Mouse (Mus musculus) C2C12 (cell line): ENCODE measurements around the gene Cyp24a1. TPM values are rescaled to one million over a fixed set of nuclear protein-coding genes. Genes with fewer than 3 reads are reported as not detected.
A peak's percentile ranks its signal among the peaks of the same experiment; 100 is the strongest.

ENCODE experiments used
- H3K27me3 ChIP-seq: one replicate; pipeline ENCODE4 v1.6.1; 2011; ENCODE audit not compliant: control insufficient read depth, insufficient read depth, insufficient read length
- H3K36me3 ChIP-seq: one replicate; pipeline ENCODE4 v1.6.1; 2011; ENCODE audit not compliant: control insufficient read depth, insufficient read depth
- H3K4me3 ChIP-seq: one replicate; pipeline ENCODE4 v1.5.1; 2011; ENCODE audit warnings: mild to moderate bottlenecking, control low read depth; ENCODE audit not compliant: poor library complexity, insufficient read depth, severe bottlenecking
- H3K79me2 ChIP-seq: one replicate; pipeline ENCODE4 v1.6.1; 2011; ENCODE audit not compliant: control insufficient read depth, insufficient read depth
- H3K79me3 ChIP-seq: one replicate; pipeline ENCODE4 v1.6.1; 2011; ENCODE audit warnings: low read depth, control low read depth
- H3ac ChIP-seq: one replicate; pipeline ENCODE3; 2011; ENCODE audit warnings: low read depth; ENCODE audit not compliant: control insufficient read depth, insufficient read length
- CEBPB ChIP-seq: IDR thresholded peaks from one replicate; pipeline ENCODE4 v1.6.1; 2011; ENCODE audit warnings: low read depth, mild to moderate bottlenecking, control low read depth, moderate library complexity
- CTCF ChIP-seq: IDR thresholded peaks from one replicate; pipeline ENCODE4 v1.5.1; 2011; ENCODE audit not compliant: control insufficient read depth, insufficient read depth, insufficient read length
- FOSL1 ChIP-seq: IDR thresholded peaks from one replicate; pipeline ENCODE4 v1.8.0; 2011; ENCODE audit warnings: mild to moderate bottlenecking, low read length; ENCODE audit not compliant: poor library complexity, insufficient read depth, severe bottlenecking
- MAX ChIP-seq: IDR thresholded peaks from one replicate; pipeline ENCODE4 v1.6.1; 2011; ENCODE audit warnings: mild to moderate bottlenecking, control low read depth
- MYOD1 ChIP-seq: IDR thresholded peaks from one replicate; pipeline ENCODE4 v1.6.1; 2011; ENCODE audit warnings: low read depth; ENCODE audit not compliant: control insufficient read depth, insufficient read length
- MYOG ChIP-seq: IDR thresholded peaks from one replicate; pipeline ENCODE4 v1.6.1; 2011; ENCODE audit not compliant: control insufficient read depth, insufficient read length; ENCODE audit errors: extremely low read depth
- USF1 ChIP-seq: IDR thresholded peaks from one replicate; pipeline ENCODE4 v1.6.1; 2011; ENCODE audit warnings: low read depth, mild to moderate bottlenecking, control low read depth, moderate library complexity
- polyA plus RNA-seq: library from polyadenylated mRNA; unstranded; fragments of >200 nt; fragmentation: generic; extraction: Trizol; gene quantifications from one replicate; pipeline ENCODE4 v1.2.1, GENCODE M21; 2012; ENCODE audit warnings: missing spikeins

The Cyp24a1 gene
- polyA plus RNA-seq, 1 experiment = not detected

DNA sequence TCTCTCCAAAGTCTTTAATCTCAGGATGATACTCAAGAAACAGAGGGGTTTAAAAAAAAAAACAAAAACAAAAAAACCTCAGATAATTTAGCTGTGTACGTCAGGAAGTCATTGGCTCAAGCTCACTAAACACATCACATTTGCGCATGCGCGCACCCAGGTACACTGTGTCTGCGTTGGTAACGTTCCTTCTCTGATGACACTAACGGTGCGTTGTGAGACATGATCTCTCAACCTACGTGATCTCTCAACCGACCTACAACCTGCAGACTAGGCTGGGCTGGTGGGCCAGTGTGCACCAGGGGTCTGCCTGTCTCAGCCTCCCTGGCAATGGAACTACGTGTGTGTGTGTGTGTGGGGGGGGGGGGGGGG is 37.8 kb upstream of the Cyp24a1 start:
- Histone ChIP-seq H3K36me3 (no peaks in the 10 kb centered on the region), H3K4me3 (no peak overlapping the region), H3K27me3 (no peaks in the 10 kb centered on the region), H3ac (no peak overlapping the region), H3K79me3 (no peaks in the 10 kb centered on the region), H3K79me2 (no peaks in the 10 kb centered on the region)
- TF ChIP-seq MAX = no peak
- TF ChIP-seq MYOD1 = no peak

DNA sequence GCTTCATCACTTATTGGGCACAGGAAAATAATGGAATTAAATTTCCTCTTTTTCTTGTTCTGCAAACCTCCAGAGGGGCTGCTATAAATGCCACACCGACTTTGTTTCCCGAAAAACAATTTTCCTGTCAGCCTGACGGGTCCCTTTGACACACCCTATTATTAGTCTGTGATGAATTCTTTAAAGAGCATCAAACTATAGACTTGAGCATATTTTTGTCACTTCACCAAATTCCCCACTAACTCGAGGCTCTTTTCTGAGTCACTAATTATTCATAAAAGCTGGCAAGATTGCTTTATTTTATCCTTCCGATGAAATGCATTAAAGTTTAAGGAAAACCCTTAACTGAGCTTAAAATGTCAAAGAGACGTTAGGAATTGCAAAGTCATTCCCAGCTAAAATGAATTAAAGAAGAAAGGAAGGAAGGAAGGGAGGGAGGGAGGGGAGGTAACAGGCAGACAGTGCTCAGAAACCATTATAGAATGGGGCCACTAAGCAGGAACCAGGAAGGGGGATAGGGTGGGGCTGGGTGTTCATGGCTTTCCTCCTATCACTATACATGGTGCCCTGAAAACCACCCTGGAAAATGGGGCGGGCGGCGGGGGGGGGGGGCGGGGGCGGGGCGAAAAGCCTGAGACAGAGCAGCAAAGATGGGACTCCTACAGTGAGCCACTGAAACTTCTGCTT is 37.3 kb upstream of the Cyp24a1 start:
- Histone ChIP-seq H3K79me2 (no peaks in the 10 kb centered on the region), H3K79me3 (no peaks in the 10 kb centered on the region), H3K36me3 (no peaks in the 10 kb centered on the region), H3K27me3 (no peaks in the 10 kb centered on the region), H3ac (no peak overlapping the region), H3K4me3 (no peak overlapping the region)
- TF ChIP-seq CEBPB (no peak), MAX (no peak), MYOD1 (no peak), FOSL1 (no peak), USF1 (no peak), MYOG (no peak), CTCF (no peak)

DNA sequence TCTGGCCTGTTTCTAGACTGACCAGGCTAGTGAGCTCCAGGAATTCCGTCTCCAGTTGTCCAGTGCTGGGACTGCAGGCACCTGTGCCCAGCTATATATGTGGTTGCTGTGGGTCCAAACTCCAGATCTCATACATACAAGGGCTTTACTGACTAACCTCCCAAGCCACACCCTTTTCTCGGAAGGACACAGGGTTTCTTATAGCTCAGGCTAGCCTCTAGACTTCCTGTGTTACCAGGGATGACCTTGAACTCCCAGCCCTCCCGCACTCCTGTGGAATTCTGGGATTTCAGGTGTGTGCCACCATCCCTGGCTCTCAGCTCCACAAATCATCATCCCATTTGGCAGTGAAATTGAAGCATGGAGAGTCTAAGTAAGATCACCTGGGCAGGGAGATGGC is 33.3 kb upstream of the Cyp24a1 start:
- no peak overlapping the region for H3ac ChIP-seq
- no peaks in the 10 kb centered on the region for H3K79me3 ChIP-seq
- TF ChIP-seq CEBPB = no peak
- no peak for TF ChIP-seq FOSL1
- TF ChIP-seq MYOD1 = no peak
- TF ChIP-seq USF1 = no peak
- TF ChIP-seq MAX = no peak
- TF ChIP-seq MYOG = no peak
- no peaks in the 10 kb centered on the region for H3K27me3 ChIP-seq
- H3K79me2 ChIP-seq = no peaks in the 10 kb centered on the region
- H3K4me3 ChIP-seq = no peak overlapping the region
- no peaks in the 10 kb centered on the region for H3K36me3 ChIP-seq

DNA sequence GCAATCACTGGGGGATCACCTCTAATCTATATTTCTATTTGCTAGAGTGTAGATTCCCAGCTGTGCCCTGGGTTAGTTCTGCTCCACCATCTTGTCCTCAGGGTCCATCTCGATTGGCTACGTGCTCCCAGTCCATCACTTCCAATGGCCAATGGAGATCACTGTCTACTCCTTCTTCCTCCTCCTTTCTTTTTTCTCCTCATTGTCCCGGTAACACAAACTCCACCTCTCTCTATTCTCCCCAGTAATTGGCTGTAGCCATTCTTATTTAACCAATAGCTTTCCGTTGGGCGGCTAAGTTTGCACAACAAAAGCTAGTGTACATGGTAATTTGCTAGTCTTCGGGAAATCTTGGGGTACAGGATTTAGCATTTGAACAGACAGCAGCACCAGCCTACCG is 32.8 kb upstream of the Cyp24a1 start:
- H3K79me3 ChIP-seq = no peaks in the 10 kb centered on the region
- H3K79me2 ChIP-seq = no peaks in the 10 kb centered on the region
- no peak overlapping the region for H3K4me3 ChIP-seq
- H3ac ChIP-seq = no peak overlapping the region
- no peaks in the 10 kb centered on the region for H3K36me3 ChIP-seq
- TF ChIP-seq MYOD1 (no peak), FOSL1 (no peak), CEBPB (peak; percentile 30), MAX (no peak), USF1 (no peak), CTCF (no peak)
- H3K27me3 ChIP-seq = no peaks in the 10 kb centered on the region

DNA sequence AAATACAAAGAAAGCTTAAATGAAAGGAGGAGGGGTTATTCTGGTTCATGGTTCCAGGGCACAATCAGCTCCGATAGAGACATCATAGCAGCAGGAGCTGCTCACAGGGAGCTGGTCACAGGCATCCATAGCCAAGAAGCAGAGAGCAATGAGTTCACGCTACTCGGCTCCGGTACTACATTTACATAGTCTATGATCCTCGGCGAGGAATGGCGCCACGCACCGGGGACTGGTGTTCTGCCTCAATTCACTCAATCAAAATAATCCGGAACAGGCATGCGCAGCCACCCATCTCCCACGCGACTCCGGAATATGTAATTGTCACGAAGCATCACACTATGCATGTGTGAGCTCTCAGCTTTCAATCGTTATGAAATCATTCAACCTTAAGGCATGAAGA is 31.1 kb upstream of the Cyp24a1 start:
- no peak overlapping the region for H3K4me3 ChIP-seq
- no peaks in the 10 kb centered on the region for H3K27me3 ChIP-seq
- H3ac ChIP-seq = no peak overlapping the region
- H3K79me3 ChIP-seq = no peaks in the 10 kb centered on the region
- no peaks in the 10 kb centered on the region for H3K79me2 ChIP-seq
- H3K36me3 ChIP-seq = no peaks in the 10 kb centered on the region
- no peak for TF ChIP-seq USF1
- TF ChIP-seq MYOG = no peak
- TF ChIP-seq FOSL1 = no peak

DNA sequence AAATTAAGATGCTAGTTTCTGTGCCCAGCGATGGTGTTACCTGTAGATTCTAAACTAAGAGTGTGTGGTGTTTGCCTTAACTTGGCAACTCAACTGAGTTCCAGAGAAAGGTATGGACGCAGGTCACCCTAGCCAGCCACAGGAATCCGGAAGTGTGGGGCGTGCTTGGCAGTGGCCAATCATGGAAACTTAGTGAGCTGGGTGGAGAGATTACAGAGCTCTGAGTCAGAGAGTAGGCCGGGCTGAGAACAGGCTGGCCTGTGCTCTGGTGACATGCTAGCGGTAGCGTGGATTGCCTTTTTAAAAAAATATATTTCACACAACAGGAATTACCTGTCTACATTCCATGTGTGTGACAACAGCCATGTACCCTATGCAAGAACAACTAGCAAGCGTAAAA is 29.6 kb upstream of the Cyp24a1 start:
- no peaks in the 10 kb centered on the region for H3K36me3 ChIP-seq
- H3K79me2 ChIP-seq = no peaks in the 10 kb centered on the region
- H3K79me3 ChIP-seq = no peaks in the 10 kb centered on the region
- H3K4me3 ChIP-seq = no peak overlapping the region
- H3ac ChIP-seq = no peak overlapping the region
- no peaks in the 10 kb centered on the region for H3K27me3 ChIP-seq
- TF ChIP-seq CTCF = no peak
- TF ChIP-seq MYOD1 = no peak
- no peak for TF ChIP-seq USF1
- TF ChIP-seq MYOG = no peak
- no peak for TF ChIP-seq MAX
- no peak for TF ChIP-seq CEBPB
- TF ChIP-seq FOSL1 = no peak
